Mouse (Mus musculus): ENCODE measurements around the gene Gm9376. TPM values are rescaled to one million over a fixed set of nuclear protein-coding genes. Genes with fewer than 3 reads are reported as not detected.

The Gm9376 gene
- total RNA-seq (2021), result not detected

GRCm38 (mm10) chr14:118266660-118267059, at the start of gene Gm9376:
TSS of gene Gm9376 (plus strand) at chr14:118266960.
- DNase-seq, result no peak

DNA sequence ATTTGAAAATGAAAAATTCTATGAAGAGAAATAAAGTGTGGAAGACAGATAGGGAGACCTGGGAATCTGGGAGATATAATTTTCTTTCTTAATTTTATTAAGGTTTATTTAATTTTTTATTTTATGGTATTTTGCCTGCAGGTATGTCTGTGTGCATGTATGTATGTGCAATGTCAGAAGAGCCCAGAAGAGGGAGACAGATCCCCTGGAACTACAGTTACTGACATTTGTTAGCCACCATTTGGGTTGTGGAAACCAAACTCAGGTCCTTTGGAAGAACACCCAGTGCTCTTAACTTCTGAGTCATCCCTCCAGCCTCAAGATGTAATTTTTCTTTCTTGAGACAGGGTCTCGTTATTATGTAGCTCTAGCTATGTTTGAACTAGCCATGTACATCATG, 45.9 kb upstream of the Gm9376 start:
- DNase-seq, result no peak

DNA sequence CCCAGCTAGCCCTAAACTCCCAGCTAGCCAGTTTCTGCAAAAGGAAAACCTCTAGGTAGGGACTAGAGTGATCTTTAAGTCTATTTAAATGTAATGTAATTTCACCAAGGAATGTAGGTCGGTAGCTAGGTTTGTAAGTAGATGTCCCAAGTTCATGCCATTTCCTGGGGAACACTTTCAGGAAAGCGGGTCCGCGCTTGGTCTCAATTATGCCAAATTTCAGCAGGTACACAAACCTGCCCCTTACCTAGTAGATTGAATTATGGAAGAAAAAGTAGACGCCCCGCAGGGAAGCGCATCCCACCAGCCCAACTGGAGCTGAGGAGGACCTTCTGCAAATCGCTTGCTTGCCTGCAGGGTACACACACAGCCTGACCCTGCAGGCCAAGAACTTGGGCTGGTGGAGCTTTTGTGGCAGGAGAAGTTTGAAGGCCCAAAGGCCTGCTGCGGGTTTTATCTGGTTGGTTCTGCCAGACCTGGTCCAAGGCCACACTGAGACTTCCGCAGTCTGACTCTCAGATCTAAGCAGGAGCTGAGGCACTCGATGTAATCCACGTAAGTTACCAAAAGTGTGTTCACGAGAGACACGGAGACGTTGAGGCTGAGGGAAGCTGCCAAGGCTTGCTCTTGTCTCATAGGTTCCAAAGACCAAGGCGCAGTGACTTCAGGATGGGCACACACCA, 41.6 kb upstream of the Gm9376 start:
- DNase-seq, result no peak

- no peak for DNase-seq
These were observed 40.8 kb upstream of the Gm9376 start for GRCm38 (mm10) chr14:118225911-118226310.

DNA sequence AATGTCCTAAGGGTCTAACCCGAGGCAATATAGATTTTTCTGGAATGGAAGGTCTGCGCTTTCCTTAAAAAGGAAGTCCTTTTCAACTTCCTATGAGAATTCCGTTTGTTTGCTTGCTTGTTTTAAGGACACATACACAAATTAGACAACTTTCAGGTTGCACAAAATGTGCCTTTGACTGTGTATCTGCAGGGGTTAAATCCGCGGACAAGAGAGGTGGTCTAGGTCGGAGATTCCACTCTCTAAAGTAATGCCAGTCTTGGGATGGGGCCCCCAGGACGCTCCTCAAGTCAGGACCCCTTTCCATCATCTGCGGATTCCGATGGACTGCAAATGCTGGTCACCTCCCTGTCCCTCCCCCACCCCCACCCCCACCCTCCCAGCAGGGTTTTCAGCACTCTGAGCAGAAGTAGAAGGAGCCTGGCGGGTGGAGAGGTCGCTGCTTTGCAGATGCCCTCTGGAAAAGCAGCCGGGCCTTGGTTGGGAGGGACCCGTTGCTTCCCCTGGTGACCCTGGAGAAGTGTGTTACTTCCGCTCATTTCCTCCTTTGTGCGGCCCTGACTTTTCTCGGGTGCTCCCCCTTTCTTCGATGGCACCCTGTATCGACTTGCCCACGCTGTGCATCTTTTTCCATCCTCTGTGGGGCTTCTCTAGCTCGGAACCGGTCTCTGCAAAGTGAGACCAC, 40.1 kb upstream of the Gm9376 start:
- DNase-seq, result no peak

- no peak for DNase-seq
These were observed 34.3 kb upstream of the Gm9376 start for GRCm38 (mm10) chr14:118232381-118232970.

DNA sequence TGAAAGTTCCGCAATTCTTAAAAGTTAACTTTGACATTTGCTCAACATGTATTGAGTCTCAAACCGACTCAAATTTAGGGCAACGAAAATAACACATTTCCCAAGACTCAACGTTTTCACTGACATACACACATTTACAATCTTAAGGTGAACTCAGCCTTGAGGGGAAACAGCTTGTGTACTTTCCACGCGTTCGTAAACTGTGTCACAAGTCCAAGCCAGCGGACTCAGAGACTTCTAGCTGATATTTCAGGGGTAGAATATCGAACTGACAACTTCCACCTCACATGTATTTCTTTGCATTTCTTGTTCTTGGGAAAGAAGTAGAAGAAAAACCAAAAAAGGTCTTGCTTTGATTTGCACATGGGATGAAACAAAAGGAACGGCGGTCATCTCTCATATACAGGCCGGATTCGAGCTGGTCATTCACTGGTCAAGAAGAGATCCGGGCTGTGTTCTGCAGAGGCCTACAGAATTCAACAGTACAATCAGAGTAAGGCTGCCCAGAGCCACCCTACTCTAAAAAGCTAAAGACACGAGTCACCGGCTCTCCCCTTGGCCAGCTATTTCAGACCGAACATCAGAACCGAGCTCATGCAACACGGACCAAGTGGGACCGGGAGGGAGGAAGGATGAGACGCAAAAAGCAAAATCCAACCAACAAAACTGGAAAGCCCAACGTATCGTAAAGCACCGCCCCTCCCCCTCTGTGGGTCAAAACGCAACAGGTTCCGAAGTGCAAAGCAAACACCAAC, 32.8 kb upstream of the Gm9376 start:
- DNase-seq, result peak; percentile 9

DNA sequence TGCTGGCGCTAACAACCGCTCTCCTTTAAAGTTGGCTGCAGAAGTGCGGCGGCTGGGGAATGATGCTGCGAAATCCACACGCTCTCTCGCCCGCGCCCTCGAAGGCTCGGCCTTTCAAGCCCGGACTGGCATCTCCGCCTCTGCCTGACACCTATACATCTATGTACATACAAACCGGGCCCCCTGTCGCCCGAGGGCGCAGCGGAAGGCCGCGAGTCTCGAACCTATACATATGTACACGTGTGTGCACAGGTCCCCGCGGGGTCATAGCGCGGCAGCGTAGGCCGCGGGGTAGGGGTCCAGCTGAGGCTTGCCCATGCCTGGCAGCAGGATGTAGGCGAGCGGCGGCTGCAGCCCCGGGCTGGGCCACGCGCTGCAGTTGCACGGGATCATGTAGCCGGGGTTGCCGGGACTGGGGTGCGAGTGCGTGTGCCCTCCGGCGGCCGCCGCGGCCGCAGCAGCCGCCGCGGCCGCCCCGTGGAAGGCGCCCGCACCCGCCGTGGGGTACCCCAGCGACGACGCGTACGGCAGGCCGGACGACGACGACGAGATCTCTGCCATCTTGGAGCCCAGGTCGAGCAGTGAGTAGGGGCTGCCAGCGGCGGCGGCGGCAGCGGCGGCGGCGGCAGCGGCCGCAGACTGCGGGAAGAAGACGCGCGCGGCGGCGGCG, 32.1 kb upstream of the Gm9376 start:
- DNase-seq, result no peak

GRCm38 (mm10) chr14:118235361-118235972, 31.3 kb upstream of the Gm9376 start:
- DNase-seq, result peak; percentile 16

DNA sequence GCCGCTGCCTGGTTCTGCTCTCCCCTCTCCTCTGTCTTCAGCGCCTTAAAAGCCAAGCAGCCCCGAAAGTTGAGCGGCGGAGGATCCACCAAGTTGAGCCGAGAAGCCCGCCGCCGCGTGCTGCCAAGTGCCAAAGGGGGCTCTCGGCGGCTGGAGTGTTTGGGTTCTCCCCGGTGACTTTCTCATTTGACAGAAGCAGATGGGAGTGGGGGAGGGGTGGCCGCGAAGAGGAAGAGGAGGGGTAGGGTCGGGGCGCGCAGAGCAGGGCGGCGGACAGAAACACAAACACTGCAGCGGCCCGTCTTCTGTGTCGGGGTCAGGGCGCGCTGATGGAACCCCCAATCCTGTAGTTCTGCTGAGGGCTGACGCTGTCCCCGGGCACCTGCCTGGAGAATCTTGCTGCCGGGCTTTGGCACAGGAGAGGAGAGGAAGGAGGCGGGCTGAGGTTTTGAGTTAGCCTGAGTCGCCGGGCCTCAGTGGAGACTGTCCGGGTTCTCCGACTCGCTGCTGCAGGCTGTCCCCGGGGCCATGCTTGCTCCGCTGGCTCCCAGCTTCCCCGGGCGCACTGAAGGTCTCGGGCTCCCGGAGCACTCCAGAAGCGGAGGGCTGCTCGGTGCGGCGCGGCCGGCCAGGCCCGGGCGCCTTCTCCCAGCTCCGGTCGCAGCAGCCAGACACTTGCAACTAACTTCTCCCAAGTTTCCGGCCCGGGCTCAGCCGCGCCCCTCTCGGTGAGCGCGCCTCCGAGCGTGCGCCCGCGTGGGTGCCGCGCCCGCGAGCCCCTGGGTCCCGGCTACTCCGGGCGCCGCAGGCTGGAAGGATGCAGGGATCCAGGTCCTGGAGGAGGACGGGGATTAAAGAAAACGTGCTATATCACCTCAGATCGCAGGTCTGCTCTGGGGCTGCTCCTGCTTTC, 30.5 kb upstream of the Gm9376 start:
- peak; percentile 31 for DNase-seq

- DNase-seq, result peak; percentile 16
These were observed 29.9 kb upstream of the Gm9376 start, which contains the start of gene Sox21 for GRCm38 (mm10) chr14:118236886-118237289. TSS of gene Sox21 (minus strand) at chr14:118237030.

- no peak for DNase-seq
These were observed 29.0 kb upstream of the Gm9376 start for GRCm38 (mm10) chr14:118237786-118238185.

- no peak for DNase-seq
These were observed 27.4 kb upstream of the Gm9376 start for GRCm38 (mm10) chr14:118239351-118239750.

DNA sequence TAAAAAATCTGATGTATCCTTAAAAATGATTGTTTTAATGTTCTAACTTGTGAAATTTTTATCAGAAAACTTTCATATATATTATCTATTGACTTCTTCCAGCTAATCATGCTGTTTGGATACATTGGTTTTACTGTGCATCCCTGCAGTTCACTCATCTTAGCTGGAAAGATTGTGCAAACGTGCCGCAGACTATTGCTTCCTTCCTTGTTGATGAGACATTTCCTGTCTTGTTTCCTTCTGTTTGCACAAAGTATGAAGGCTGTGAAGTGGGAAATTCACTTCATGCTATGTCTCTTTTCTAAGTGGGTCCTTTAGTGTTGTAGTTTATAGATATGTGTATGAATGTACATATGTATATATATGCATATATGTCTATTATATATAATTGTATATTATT, 25.3 kb upstream of the Gm9376 start:
- DNase-seq, result no peak

DNA sequence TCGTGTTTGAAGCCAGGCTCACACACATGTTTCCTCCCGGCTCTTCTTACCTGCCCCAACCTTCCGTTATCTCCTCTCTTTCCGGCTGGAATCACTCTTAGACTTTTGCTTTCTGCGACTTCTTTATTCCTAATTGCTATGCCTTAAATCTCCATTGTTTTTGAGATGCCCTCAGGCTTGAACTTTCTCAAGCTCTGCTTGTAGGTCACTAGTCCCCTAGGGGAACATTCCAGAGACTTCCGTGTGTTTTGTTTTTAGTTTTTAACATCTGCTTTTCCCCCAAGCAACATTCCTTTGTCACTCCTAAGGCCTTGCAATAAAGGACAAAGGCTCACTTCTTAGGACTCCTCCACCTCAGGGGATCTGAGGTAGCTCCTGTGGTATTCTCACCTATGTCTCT, 13.4 kb upstream of the Gm9376 start:
- no peak for DNase-seq

DNA sequence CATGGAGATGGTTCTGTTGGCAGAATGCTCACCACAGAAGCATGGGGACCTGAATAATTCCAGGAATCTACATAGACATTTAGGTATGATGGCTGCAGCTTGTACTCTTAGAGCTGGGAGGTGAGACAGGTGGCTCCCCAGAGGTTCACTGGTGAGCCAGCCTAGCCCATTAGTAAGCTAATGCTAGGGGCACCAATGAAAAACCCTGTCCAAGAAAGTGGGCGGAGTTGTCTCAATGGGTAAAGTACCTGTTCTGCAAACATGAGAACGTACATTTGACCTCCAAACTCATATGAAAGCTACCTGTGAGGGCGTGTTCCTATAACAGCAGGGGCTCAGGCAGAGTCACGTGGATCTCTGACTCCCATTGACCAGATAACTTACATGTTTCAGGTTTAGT, 2.1 kb downstream of the Gm9376 start:
- no peak for DNase-seq

DNA sequence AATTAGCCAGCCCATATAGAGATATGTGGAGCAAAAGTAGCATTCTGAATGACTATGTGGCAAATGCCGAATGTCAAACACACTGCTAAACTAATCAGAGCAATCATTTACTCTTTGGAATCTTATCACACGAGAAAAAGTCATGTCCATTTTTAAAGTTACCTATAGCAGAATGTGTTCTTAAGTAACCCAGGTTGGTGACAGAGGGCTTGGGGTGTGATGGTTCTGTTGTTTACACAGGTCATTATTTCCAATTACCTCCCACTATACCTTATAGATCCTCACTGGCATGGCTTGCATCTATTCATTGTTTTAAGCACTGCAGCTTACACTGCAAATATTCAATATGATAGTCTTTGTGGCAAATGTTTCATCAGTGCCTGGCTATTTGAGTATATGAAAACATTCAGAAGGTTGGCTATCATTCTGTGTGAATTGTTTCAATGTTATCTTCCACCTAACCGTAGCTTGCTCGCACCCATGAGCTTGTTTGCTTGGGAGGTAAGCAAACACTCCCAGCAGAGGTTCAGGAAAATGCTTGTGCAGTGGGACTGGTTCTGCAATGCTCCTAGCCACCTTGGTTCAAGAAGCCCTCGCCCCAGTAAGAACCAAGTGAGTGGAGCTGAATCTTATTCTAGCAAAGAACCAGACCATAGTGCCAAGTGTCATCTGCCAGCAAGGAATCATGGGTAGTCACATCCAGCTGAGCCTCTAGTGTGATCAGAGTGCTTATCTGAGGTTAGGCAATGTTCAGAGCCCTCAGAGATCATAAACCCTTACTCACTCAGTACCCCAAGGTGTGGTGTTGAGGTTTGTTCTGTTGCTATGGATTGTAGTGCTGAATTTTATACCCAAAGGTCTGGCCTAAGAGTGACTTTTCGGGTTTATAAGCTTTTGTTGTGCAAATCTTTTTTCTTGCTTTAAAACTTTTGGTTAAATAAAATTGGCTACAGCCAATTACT, 6.1 kb downstream of the Gm9376 start:
- no peak for DNase-seq

DNA sequence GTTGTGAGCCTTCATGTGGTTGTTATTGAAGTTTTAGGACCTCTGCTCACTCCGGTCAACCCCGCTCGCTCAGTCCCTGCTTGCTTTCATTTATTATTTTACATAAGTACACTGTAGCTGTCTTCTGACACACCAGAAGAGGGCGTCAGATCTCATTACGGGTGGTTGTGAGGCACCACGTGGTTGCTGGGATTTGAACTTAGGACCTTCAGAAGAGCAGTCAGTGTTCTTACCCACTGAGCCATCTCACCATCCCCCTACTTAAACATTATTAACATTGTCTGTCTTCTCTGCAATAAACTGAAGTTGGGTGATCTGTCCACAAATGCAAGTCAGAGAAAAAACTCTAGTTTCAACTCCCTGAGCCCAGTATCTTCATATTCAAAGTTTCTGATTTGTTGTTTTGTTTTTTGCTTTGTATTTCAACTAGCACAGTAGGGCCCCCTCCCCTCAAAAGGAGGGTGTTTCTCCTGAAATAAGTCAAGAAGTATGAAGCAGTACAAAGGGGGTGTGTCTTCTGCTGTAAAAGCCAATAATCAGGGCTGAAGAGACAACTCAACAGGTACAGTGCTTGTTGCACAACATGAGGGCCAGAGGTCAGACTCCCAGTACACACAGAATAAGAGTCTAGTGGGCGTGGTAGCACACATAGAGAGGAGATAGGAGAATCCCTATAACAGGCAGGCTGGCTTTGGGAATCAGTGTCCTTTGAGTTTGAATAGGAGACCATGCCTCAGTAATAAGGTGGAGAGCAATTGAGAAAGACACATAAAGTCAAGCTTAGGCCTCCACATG, 11.1 kb downstream of the Gm9376 start:
- no peak for DNase-seq

DNA sequence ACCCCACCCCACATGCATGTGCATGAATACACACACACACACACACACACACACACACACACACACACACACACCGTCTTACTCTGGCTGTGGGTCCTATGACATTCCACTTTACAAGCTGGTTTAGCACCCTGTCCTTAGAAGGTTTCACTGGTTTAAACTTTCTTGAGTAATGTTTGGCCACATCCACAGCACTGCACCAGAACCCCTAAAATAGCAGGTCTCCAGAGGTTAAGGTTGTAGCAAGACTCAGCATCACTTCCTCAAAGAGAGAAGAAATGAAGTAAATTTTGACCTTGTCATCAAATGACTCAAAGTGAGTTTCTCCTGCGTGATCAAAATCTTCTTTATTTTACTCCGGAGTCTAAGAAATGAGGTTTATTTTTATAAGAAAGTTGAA, 15.5 kb downstream of the Gm9376 start:
- DNase-seq, result no peak
